Mouse (Mus musculus) c-Kit-negative CD71-positive TER-119-positive erythroid progenitor cells, embryonic 14.5 days (primary cell): ENCODE measurements around the gene Hsd3b4.
"Not testable (repeated sequence)": the region's sequence is repeated elsewhere in the genome, so short reads cannot be mapped to it uniquely, and the experiment has no call there.

Experiments used
- DNase-seq: peaks from one replicate; pipeline ENCODE4 v3.0.0-alpha.2; 2013; ENCODE audit warnings: low read depth, low spot score

Gene Hsd3b4

GRCm38 (mm10) chr3:98510414-98510813, at the start of gene Hsd3b4:
Gene Hsd3b4 (minus strand): TSS chr3:98510514.
- not testable (repeated sequence) for DNase-seq

GRCm38 (mm10) chr3:98550832-98551231, 40.5 kb upstream of the Hsd3b4 start:
- DNase-seq, result not testable (repeated sequence)

- DNase-seq, result not testable (repeated sequence)
Measured at GRCm38 (mm10) chr3:98550215-98550614, 39.9 kb upstream of the Hsd3b4 start.

- not testable (repeated sequence) for DNase-seq
Measured at GRCm38 (mm10) chr3:98548495-98548894, 38.2 kb upstream of the Hsd3b4 start.

GRCm38 (mm10) chr3:98547641-98548040, 37.3 kb upstream of the Hsd3b4 start:
- DNase-seq, result not testable (repeated sequence)

- not testable (repeated sequence) for DNase-seq
Measured at GRCm38 (mm10) chr3:98524978-98525377, 14.7 kb upstream of the Hsd3b4 start.

GRCm38 (mm10) chr3:98524552-98524951, 14.2 kb upstream of the Hsd3b4 start:
- DNase-seq, result not testable (repeated sequence)

- not testable (repeated sequence) for DNase-seq
Measured at GRCm38 (mm10) chr3:98522779-98523178, 12.5 kb upstream of the Hsd3b4 start.

GRCm38 (mm10) chr3:98507229-98507628, 3.1 kb downstream of the Hsd3b4 start:
- not testable (repeated sequence) for DNase-seq

GRCm38 (mm10) chr3:98497401-98497800, 12.9 kb downstream of the Hsd3b4 start:
- DNase-seq, result not testable (repeated sequence)

GRCm38 (mm10) chr3:98496762-98497161, 13.6 kb downstream of the Hsd3b4 start:
- not testable (repeated sequence) for DNase-seq

GRCm38 (mm10) chr3:98495055-98495454, 15.3 kb downstream of the Hsd3b4 start:
- DNase-seq, result not testable (repeated sequence)

- not testable (repeated sequence) for DNase-seq
Measured at GRCm38 (mm10) chr3:98494184-98494583, 16.1 kb downstream of the Hsd3b4 start.

GRCm38 (mm10) chr3:98471499-98471898, 38.8 kb downstream of the Hsd3b4 start:
- DNase-seq, result not testable (repeated sequence)

GRCm38 (mm10) chr3:98471057-98471456, 39.3 kb downstream of the Hsd3b4 start:
- DNase-seq, result not testable (repeated sequence)

GRCm38 (mm10) chr3:98469323-98469722, 41.0 kb downstream of the Hsd3b4 start:
- not testable (repeated sequence) for DNase-seq

- not testable (repeated sequence) for DNase-seq
Measured at GRCm38 (mm10) chr3:98457026-98457425, 53.3 kb downstream of the Hsd3b4 start, which contains the start of gene Gm4450. Gene Gm4450 (minus strand): TSS chr3:98457126.

- DNase-seq, result not testable (repeated sequence)
Measured at GRCm38 (mm10) chr3:98453786-98454185, 56.5 kb downstream of the Hsd3b4 start.
